Mouse (Mus musculus) adrenal gland, postnatal 10 days (tissue): ENCODE measurements at regions not wholly inside any gene's neighbourhood (a gene's known extent, or its start where the extent isn't known, plus 50 kb on each side); places are given as distances from the start of the nearest gene placed in this dataset.

ENCODE experiments used
- DNase-seq: peaks from one replicate; pipeline ENCODE4 v3.0.0; 2021; ENCODE audit warnings: mixed read lengths

- DNase-seq = no peak
Measured at GRCm38 (mm10) chr10:99902280-99903231, 112.9 kb upstream of the Kitl start.

DNA sequence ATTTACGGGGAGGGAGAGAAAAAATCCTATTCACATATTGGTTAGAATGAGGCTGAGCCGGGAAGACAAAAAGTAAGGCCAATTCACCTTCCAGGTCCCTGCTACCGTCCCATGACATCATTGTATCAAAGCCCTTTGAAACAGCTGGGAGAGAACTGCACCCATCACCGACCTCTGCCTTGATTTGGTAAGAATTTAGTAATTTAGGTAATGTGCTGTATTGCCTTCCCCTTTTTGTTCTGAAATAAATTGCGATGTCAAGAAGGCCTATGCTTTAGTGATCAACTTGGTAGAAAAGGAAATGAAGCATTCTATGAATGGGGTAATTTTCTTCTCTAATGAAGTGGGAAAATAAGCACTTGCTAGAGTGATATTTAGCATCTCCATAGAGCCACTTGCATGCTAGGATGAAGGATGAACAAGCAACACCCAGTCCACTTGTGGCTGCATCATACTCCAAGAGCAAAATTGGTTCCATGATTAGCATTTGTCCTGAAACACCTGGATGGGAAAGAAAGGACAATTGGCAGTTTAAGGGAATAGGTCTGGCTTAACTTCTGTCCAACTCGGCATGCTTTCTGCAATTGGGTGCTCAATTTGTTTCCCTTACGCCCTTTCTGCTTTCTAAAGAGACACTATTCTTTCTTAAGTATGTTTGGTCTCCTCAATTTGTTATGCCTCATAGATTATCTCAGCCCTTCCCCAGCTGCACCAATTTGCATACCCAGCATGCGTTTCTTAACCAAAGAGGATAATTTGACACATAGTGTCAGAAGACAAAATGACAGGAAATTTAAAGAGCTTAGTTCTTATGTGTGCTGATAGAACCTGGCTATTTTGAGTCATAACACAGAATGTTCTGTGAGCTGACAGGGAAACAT lies 114.2 kb upstream of the Kitl start:
- no peak for DNase-seq

- no peak for DNase-seq
Measured at GRCm38 (mm10) chr10:99893999-99894398, 121.4 kb upstream of the Kitl start.

GRCm38 (mm10) chr10:99891899-99892298 lies 123.5 kb upstream of the Kitl start:
- no peak for DNase-seq

GRCm38 (mm10) chr10:99881901-99882300 lies 122.4 kb upstream of the Csl start:
- DNase-seq = no peak

DNA sequence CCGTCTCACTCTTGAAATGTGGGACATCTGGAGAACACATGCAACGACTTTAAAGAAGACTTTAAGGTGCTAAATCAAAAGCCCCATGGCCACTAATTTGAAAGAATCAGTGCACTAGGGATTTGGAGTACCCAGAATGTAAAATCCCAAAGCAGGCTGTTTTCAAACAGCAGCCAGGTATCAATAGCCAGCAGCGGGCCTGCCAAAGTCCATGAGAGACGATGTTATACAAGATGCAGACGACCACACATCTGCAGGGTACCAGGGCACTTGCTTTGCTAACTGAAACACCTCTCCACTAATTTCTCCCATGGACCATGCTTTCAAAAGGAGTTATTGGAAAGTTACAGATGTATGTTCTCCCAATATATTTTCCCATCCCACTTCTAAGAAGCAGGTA lies 119.9 kb upstream of the Csl start:
- no peak for DNase-seq

DNA sequence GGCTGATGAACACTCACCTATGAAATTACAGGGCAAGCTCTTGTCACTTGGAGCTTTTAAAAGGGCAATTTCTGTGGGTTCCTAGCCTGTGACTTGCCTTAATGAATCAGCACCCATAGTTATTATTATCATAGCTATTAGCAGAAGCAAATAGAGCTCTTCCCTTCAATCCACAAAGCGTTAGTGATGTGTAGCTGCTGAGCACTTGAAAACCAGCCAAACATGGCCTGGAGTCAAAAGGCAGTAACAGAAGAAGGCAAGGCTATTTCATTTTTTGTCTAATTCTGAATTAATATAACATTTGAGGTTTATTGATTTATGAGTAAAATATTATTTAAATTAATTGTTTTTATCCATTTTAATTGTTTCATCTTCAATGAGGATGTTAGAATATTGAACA lies 105.3 kb upstream of the Csl start:
- DNase-seq = no peak

DNA sequence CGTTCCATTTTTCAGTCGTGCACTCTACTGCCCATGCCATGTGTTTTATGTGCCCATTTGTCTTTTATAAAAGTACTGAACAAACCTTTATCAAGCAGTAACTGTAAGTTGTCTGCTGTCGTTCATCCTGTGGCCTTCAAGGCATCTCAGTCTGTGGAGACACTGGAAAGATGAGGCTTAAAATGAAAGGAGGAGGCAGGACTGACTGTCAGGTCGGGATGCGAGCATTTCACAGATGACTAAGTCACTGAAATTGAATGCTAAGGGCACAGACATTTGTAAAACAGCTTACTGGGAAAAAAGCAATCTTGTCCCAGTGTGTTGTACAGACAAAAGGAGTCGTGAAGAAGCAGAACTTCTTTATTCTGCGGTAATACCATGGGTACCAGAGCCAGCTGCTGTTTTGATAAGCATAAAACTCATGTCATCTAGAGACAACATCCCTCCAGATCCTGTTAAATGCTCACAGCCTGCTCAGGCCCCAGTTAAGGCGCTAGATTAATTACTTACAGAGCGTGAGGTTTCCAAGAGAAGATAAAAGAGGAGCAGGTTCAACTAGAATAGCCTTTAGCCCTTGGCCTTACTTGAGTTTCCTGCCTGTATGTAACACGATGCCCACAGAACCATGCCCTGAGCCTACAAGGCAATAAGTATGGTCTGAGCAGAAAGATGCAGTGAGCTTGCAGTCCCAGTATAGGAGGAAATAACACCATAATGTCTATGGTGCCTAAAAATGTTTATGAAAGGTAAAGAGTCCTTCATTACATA lies 101.0 kb upstream of the Csl start:
- DNase-seq = no peak

DNA sequence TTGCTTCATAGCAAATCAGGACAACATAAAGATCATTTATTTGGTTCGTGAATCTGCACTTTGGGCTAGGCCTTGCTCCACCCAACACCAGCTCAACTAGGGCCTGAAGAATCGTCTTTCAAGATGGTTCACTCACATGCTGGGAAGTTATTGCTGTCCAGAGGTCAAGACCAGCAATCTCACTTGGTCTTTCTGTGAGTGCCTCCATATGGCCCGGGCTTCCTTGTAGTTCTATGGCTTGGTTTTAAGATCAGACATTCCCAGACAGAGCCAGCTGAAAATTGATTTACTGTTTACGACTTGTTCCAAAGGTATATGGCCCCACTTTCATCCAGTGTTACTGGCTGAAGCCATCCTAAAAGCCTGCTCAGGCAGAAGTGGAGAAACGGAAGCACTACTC lies 84.7 kb upstream of the Csl start:
- no peak for DNase-seq

- DNase-seq = peak; percentile 17
Measured at GRCm38 (mm10) chr10:99841167-99841843, 81.8 kb upstream of the Csl start.

- DNase-seq = peak; percentile 17
Measured at GRCm38 (mm10) chr10:99840179-99840876, 80.9 kb upstream of the Csl start.

GRCm38 (mm10) chr10:99836835-99837412 lies 77.5 kb upstream of the Csl start:
- DNase-seq = no peak

GRCm38 (mm10) chr10:99834905-99835633 lies 75.6 kb upstream of the Csl start:
- DNase-seq = no peak

DNA sequence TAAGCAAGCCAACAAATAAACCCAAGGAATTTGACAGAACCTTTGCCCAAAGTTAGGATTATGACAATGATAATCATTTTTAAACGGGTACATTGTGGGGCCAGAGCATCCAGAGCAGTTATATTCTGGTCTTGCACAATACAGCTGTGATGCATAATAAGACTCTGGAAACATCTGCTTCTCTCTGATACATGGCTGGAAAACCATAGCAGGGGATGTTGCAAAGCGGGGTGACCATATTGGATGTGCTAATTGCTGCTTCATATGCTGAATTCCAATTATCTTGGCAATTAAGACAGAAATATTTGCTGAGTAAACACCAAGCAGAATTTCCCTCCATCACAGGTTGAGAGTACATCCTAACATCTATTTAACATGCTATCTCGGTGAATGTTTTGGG lies 70.5 kb upstream of the Csl start:
- DNase-seq = no peak

GRCm38 (mm10) chr10:99827476-99827875 lies 68.0 kb upstream of the Csl start:
- DNase-seq = no peak

DNA sequence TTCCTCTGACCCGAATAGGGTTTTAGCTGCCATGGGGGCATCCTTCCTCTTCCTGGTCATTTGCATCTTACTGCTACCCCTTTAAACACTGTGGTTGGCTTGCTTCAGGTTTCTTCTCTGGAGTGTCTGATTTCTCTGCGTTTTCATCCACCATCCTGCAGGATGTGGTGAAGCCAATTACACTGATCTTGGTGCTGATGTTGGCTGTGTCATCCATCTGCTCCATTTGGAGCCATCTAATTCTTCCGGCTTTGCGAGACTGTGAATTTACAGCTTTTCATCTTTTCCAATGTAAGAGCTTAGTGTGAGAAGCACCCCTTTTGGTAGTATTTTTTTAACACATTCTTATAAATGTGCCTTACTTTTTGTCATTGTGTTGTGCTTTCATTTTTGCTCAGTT lies 66.4 kb upstream of the Csl start:
- DNase-seq = no peak

GRCm38 (mm10) chr10:99812069-99812650 lies 52.7 kb upstream of the Csl start:
- DNase-seq = no peak

DNA sequence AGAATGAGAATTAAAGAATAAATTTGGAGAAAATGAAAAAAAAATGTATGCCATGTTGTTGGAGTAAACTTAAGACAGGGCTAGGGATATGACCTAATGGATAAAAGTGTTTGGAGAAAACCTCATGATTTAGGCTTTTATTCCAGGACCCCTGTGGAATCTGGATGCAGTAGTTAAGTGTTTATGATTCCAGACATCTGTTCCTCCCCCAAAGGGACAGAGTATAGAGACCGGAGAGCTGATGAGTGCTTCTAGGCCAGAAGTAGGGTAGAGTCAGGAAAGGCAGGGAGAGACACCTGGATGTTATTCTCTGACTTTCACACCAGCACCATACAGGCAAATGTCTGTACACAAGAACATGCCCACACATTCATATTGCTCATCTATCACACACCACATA lies 52.0 kb upstream of the Csl start:
- no peak for DNase-seq
